Mouse (Mus musculus): ENCODE measurements around the gene Bach2.

DNA sequence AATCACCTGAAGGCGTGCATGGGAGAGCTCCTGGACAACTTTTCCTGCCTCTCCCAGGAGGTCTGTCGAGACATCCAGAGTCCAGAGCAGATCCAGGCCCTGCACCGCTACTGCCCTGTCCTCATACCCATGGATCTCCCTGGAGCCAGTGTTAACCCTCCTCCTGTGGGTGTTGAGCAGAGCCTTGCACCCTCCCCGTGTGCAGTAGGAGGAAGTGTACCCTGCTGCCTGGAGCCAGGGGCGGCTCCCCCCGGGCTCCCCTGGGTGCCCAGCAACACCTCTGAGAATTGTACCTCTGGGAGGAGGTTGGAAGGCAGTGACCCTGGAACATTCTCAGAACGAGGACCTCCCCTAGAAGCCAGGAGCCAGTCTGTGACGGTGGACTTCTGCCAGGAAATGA lies 341.2 kb downstream of the Bach2 start:
- TF ChIP-seq CTCF (IDR thresholded peaks at IDR 0.05; ENCODE audit: control insufficient read depth, insufficient read depth, low read length) = no peak
- TF ChIP-seq POLR2A (IDR thresholded peaks at IDR 0.05; ENCODE audit: borderline replicate concordance, control insufficient read depth, low read depth, low read length) = no peak
